Mouse (Mus musculus): ENCODE results near the gene Nop16.

- TF ChIP-seq POLR2A (IDR thresholded peaks at IDR 0.05; ENCODE audit: extremely low read depth, insufficient read depth, low read length), result no peak
- TF ChIP-seq CTCF (IDR thresholded peaks at IDR 0.05; ENCODE audit: extremely low read depth, insufficient read depth, low read length), result no peak
Observed at GRCm38 (mm10) chr13:54609301-54609700, 19.4 kb upstream of the Nop16 start.
